Mouse (Mus musculus): ENCODE data around the gene Inafm2.

Inafm2 gene

GRCm38 (mm10) chr2:118783093-118783492 lies 37.5 kb downstream of the Inafm2 start:
- no peak for DNase-seq (ENCODE audit: low spot score)

- DNase-seq (ENCODE audit: low spot score): no peak
Measured at GRCm38 (mm10) chr2:118783663-118784062, 38.1 kb downstream of the Inafm2 start.

GRCm38 (mm10) chr2:118786525-118786924 lies 41.0 kb downstream of the Inafm2 start:
- DNase-seq (ENCODE audit: low spot score): no peak

- no peak for DNase-seq (ENCODE audit: low spot score)
Measured at GRCm38 (mm10) chr2:118789501-118789900, 43.9 kb downstream of the Inafm2 start.

- no peak for DNase-seq (ENCODE audit: low spot score)
Measured at GRCm38 (mm10) chr2:118790221-118790550, 44.6 kb downstream of the Inafm2 start.

GRCm38 (mm10) chr2:118790551-118791525 lies 45.3 kb downstream of the Inafm2 start:
- DNase-seq (ENCODE audit: low spot score): no peak

- DNase-seq (ENCODE audit: low spot score): no peak
Measured at GRCm38 (mm10) chr2:118791591-118792258, 46.2 kb downstream of the Inafm2 start.

GRCm38 (mm10) chr2:118792259-118792613 lies 46.7 kb downstream of the Inafm2 start:
- no peak for DNase-seq (ENCODE audit: low spot score)

- DNase-seq (ENCODE audit: low spot score): no peak
Measured at GRCm38 (mm10) chr2:118793636-118794035, 48.1 kb downstream of the Inafm2 start.

Measured in ovary, postnatal 10 days (tissue).